Mouse (Mus musculus): ENCODE measurements at regions not wholly inside any gene's neighbourhood (a gene's known extent, or its start where the extent isn't known, plus 50 kb on each side); places are given as distances from the start of the nearest gene placed in this dataset.

- Histone ChIP-seq H3K27ac (no peak overlapping the region), H3K9ac (no peak overlapping the region), H3K9me3 (no peaks in the 10 kb centered on the region), H3K4me2 (replicated peaks) (no peak overlapping the region), H3K4me1 (no peaks in the 10 kb centered on the region), H3K4me3 (no peak overlapping the region), H3K27me3 (no peaks in the 10 kb centered on the region), H3K36me3 (no peaks in the 10 kb centered on the region)
- whole genome bisulfite sequencing, result 81% methylated on average over 6 of the region's 6 CpGs
- ATAC-seq (ENCODE audit: low FRiP score, low read depth), result no peak
Measured at GRCm38 (mm10) chr9:52836151-52836630, 156.6 kb upstream of the AI593442 start.

GRCm38 (mm10) chr9:52835481-52836150 lies 156.0 kb upstream of the AI593442 start:
- H3K4me2 ChIP-seq (replicated peaks), result no peak overlapping the region
- no peak overlapping the region for H3K4me3 ChIP-seq
- H3K27me3 ChIP-seq, result no peaks in the 10 kb centered on the region
- no peaks in the 10 kb centered on the region for H3K36me3 ChIP-seq
- WGBS, result 88% methylated on average over 8 of the region's 8 CpGs
- H3K9ac ChIP-seq, result no peak overlapping the region
- H3K9me3 ChIP-seq, result no peaks in the 10 kb centered on the region
- ATAC-seq (ENCODE audit: low FRiP score, low read depth), result no peak
- H3K4me1 ChIP-seq, result no peaks in the 10 kb centered on the region
- H3K27ac ChIP-seq, result no peak overlapping the region

DNA sequence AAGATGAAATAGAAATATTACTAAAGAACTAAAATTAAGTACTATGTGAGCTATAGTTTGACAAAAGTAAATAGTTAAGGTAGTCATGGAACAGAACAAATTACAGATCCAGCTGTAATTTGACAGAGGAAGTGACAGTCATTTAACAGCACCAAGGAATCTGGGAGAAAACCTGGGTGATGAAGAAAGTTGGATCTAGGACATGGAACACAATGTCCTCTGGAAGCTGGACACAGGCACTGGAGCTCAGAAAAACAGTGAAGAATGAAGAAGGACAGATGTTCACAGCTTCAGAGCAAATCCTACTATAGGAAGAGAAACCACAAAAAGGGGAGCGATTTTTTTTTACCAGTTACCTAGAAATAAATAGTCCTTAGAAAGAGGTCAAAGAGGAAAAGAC lies 147.2 kb upstream of the AI593442 start:
- Histone ChIP-seq H3K4me1 (no peaks in the 10 kb centered on the region), H3K9me3 (no peaks in the 10 kb centered on the region), H3K36me3 (no peaks in the 10 kb centered on the region), H3K9ac (no peak overlapping the region), H3K4me2 (replicated peaks) (no peak overlapping the region), H3K27me3 (no peaks in the 10 kb centered on the region), H3K27ac (no peak overlapping the region), H3K4me3 (no peak overlapping the region)
- WGBS, result 89% methylated on average over 1 of the region's 1 CpGs
- ATAC-seq (ENCODE audit: low FRiP score, low read depth), result no peak

GRCm38 (mm10) chr9:52816309-52816708 lies 136.7 kb upstream of the AI593442 start:
- H3K4me2 ChIP-seq (replicated peaks), result no peak overlapping the region
- 82% methylated on average over 4 of the region's 4 CpGs for WGBS
- H3K27me3 ChIP-seq, result no peaks in the 10 kb centered on the region
- no peaks in the 10 kb centered on the region for H3K9me3 ChIP-seq
- ATAC-seq (ENCODE audit: low FRiP score, low read depth), result no peak
- no peaks in the 10 kb centered on the region for H3K4me1 ChIP-seq
- H3K36me3 ChIP-seq, result no peaks in the 10 kb centered on the region
- H3K4me3 ChIP-seq, result no peak overlapping the region
- no peak overlapping the region for H3K27ac ChIP-seq
- no peak overlapping the region for H3K9ac ChIP-seq

DNA sequence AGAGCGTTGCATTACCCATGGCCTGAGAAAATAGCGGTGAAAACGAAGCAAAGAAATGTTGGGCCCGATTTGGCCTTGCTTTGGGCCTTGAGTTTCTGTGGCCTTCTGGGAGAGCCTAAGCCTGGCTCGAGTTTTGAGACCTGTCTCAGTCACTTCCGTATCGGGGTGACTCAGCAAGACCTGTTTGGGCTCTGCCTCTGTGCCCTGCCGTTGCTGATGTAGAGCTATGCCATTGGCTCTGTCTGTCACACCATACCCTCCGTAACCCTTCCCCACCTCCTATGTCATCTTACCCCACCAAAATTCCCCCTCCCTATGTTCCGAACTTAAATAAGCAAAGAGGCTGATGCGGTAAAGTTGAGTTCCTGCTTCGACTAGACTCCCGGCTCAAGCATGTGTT lies 123.4 kb upstream of the AI593442 start:
- no peak overlapping the region for H3K4me3 ChIP-seq
- 95% methylated on average over 13 of the region's 13 CpGs for WGBS
- ATAC-seq (ENCODE audit: low FRiP score, low read depth), result no peak

DNA sequence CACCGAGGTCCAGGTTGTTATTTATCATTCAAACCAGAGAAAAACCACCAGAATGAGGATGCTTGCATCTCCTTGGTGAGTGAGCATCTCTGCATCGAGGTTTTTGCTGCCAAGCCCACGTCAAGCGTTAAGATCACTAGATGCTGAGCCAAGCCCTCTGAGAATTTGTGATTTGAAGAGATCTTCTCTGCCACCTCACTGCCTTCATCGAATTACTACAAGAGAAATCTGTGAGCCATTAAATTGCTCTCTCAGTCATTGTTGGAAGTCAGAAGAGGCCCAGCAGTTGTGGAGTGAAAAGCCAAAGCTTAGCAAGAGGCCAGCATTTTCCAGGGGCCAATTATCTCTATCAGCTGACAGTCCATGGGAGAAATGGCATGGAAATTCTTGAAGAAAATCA lies 122.2 kb upstream of the AI593442 start:
- H3K36me3 ChIP-seq, result no peaks in the 10 kb centered on the region
- H3K27ac ChIP-seq, result no peak overlapping the region
- no peak overlapping the region for H3K9ac ChIP-seq
- no peak overlapping the region for H3K4me2 ChIP-seq (replicated peaks)
- no peaks in the 10 kb centered on the region for H3K4me1 ChIP-seq
- 85% methylated on average over 5 of the region's 5 CpGs for WGBS
- H3K9me3 ChIP-seq, result no peaks in the 10 kb centered on the region
- no peaks in the 10 kb centered on the region for H3K27me3 ChIP-seq
- ATAC-seq (ENCODE audit: low FRiP score, low read depth), result no peak
- no peak overlapping the region for H3K4me3 ChIP-seq

More for the DNA sequence above, 123.4 kb upstream of the AI593442 start:
- no peaks in the 10 kb centered on the region for H3K27me3 ChIP-seq
- H3K27ac ChIP-seq, result no peak overlapping the region
- H3K9me3 ChIP-seq, result no peaks in the 10 kb centered on the region
- no peaks in the 10 kb centered on the region for H3K36me3 ChIP-seq
- H3K4me2 ChIP-seq (replicated peaks), result no peak overlapping the region
- H3K4me1 ChIP-seq, result no peaks in the 10 kb centered on the region
- H3K9ac ChIP-seq, result no peak overlapping the region

GRCm38 (mm10) chr9:52800476-52800875 lies 120.9 kb upstream of the AI593442 start:
- Histone ChIP-seq H3K27ac (no peak overlapping the region), H3K36me3 (no peaks in the 10 kb centered on the region), H3K4me2 (replicated peaks) (no peak overlapping the region), H3K9me3 (no peaks in the 10 kb centered on the region), H3K27me3 (no peaks in the 10 kb centered on the region), H3K4me1 (no peaks in the 10 kb centered on the region), H3K4me3 (no peak overlapping the region), H3K9ac (no peak overlapping the region)
- peak; percentile 76 for ATAC-seq (ENCODE audit: low FRiP score, low read depth)
- 73% methylated on average over 3 of the region's 3 CpGs for WGBS

GRCm38 (mm10) chr9:52792596-52792995 lies 113.0 kb upstream of the AI593442 start:
- Histone ChIP-seq H3K9ac (no peak overlapping the region), H3K27me3 (no peaks in the 10 kb centered on the region), H3K4me3 (no peak overlapping the region), H3K27ac (no peak overlapping the region), H3K4me2 (replicated peaks) (no peak overlapping the region), H3K4me1 (no peaks in the 10 kb centered on the region), H3K36me3 (no peaks in the 10 kb centered on the region), H3K9me3 (no peaks in the 10 kb centered on the region)
- WGBS, result 40% methylated on average over 1 of the region's 1 CpGs
- no peak for ATAC-seq (ENCODE audit: low FRiP score, low read depth)

DNA sequence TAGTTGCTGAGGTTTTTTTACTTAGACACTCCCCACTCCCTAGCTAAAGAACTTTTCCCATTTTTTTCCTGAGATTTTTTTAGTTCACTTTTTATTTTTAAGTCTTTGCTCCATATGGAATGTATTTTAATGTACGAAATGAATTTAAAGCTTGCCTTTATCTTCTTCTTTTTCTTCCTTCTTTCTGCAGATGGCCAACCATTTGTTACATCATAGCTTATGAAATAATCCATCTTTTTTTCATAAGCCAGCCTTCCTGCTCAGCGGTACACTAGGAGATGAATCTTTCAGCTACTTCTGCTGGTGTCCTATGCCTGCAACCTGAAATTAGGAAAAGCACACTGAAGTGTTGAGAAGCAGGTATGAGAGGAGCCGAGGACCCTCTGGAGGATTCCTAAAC lies 102.9 kb upstream of the AI593442 start:
- no peak overlapping the region for H3K27ac ChIP-seq
- no peak for ATAC-seq (ENCODE audit: low FRiP score, low read depth)

DNA sequence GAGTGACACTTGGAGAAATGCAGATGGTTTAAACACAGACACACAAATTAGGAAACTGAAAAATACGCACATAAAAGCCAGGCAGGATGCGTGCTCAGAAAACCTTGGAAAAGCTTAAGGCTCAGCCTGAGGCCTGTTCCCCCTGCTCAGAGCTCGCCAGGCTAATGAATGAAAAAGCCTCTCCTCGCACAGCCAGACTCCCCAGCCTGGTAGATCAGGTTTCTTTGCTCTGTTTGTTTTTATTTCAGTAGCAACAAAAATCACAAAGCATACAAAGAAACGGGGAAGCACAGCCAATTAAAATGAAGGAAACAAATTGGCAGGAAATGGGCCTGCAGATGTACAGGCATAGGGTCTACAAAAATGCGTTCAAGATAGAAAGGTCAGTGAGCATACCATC lies 97.0 kb upstream of the AI593442 start:
- 14% methylated on average over 6 of the region's 6 CpGs for WGBS
- ATAC-seq (ENCODE audit: low FRiP score, low read depth), result no peak

More for the DNA sequence above, 102.9 kb upstream of the AI593442 start:
- Histone ChIP-seq H3K4me2 (replicated peaks) (no peak overlapping the region), H3K4me1 (no peaks in the 10 kb centered on the region), H3K36me3 (no peaks in the 10 kb centered on the region), H3K9me3 (no peaks in the 10 kb centered on the region), H3K9ac (no peak overlapping the region), H3K27me3 (no peaks in the 10 kb centered on the region), H3K4me3 (no peak overlapping the region)
- WGBS, result 69% methylated on average over 3 of the region's 3 CpGs

DNA sequence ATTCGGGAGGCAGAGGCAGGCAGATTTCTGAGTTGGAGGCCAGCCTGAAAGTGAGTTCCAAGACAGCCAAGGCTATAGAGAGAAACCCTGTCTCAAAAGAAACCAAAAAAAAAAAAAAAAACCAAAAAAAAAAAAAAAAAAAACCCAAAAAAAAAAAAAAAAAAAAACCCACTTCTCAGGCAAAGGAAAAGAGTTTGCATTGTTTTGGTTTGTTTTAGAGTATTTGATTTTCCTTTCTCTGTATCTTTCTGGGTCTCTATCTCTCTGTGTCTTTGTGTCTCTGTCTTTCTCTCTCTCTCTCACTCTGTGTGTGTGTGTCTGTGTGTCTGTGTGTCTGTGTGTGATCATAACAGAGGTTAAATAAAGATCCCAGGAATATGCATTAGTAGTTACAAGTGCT lies 95.7 kb upstream of the AI593442 start:
- H3K4me1 ChIP-seq, result no peaks in the 10 kb centered on the region
- WGBS, result 93% methylated on average over 1 of the region's 1 CpGs
- H3K4me3 ChIP-seq, result no peak overlapping the region
- no peak for ATAC-seq (ENCODE audit: low FRiP score, low read depth)
- no peaks in the 10 kb centered on the region for H3K36me3 ChIP-seq
- no peak overlapping the region for H3K4me2 ChIP-seq (replicated peaks)
- H3K9ac ChIP-seq, result no peak overlapping the region
- H3K27me3 ChIP-seq, result no peaks in the 10 kb centered on the region
- H3K27ac ChIP-seq, result no peak overlapping the region
- H3K9me3 ChIP-seq, result no peaks in the 10 kb centered on the region

More for the DNA sequence above, 97.0 kb upstream of the AI593442 start:
- Histone ChIP-seq H3K27ac (no peak overlapping the region), H3K27me3 (no peaks in the 10 kb centered on the region), H3K9ac (no peak overlapping the region), H3K9me3 (no peaks in the 10 kb centered on the region), H3K36me3 (no peaks in the 10 kb centered on the region), H3K4me1 (no peaks in the 10 kb centered on the region), H3K4me2 (replicated peaks) (no peak overlapping the region), H3K4me3 (no peak overlapping the region)

GRCm38 (mm10) chr9:52768056-52768455 lies 88.5 kb upstream of the AI593442 start:
- ATAC-seq (ENCODE audit: low FRiP score, low read depth), result peak; percentile 36; the same call in 1 of the 2 replicates
- no peaks in the 10 kb centered on the region for H3K36me3 ChIP-seq
- H3K9ac ChIP-seq, result no peak overlapping the region
- H3K4me1 ChIP-seq, result no peaks in the 10 kb centered on the region
- no peaks in the 10 kb centered on the region for H3K27me3 ChIP-seq
- WGBS, result 75% methylated on average over 5 of the region's 5 CpGs
- H3K4me2 ChIP-seq (replicated peaks), result no peak overlapping the region
- H3K27ac ChIP-seq, result no peak overlapping the region
- no peaks in the 10 kb centered on the region for H3K9me3 ChIP-seq
- no peak overlapping the region for H3K4me3 ChIP-seq

GRCm38 (mm10) chr9:52765809-52766208 lies 86.2 kb upstream of the AI593442 start:
- H3K27ac ChIP-seq, result no peak overlapping the region
- no peaks in the 10 kb centered on the region for H3K36me3 ChIP-seq
- WGBS, result 73% methylated on average over 5 of the region's 5 CpGs
- H3K9me3 ChIP-seq, result no peaks in the 10 kb centered on the region
- no peak for ATAC-seq (ENCODE audit: low FRiP score, low read depth)
- H3K4me2 ChIP-seq (replicated peaks), result no peak overlapping the region
- H3K9ac ChIP-seq, result no peak overlapping the region
- H3K27me3 ChIP-seq, result no peaks in the 10 kb centered on the region
- H3K4me3 ChIP-seq, result no peak overlapping the region
- no peaks in the 10 kb centered on the region for H3K4me1 ChIP-seq

Data from limb, embryonic 13.5 days (tissue).